Mouse (Mus musculus) CD4-positive naive resting alpha-beta T cell, adult 76 days (primary cell): ENCODE measurements around the gene Ugt2b1. TPM values are rescaled to one million over a fixed set of nuclear protein-coding genes. Genes with fewer than 3 reads are reported as not detected.

Source experiments
- total RNA-seq: library from RNA; stranded (reverse); gene quantifications from one replicate; pipeline ENCODE4 v1.2.4, GENCODE M21; 2023

The Ugt2b1 gene
- total RNA-seq = not detected

GRCm38 (mm10) chr5:86926426-86926825 is at the start of gene Ugt2b1:
Gene Ugt2b1, minus strand, starts transcription at chr5:86926530.

GRCm38 (mm10) chr5:86906758-86907157 is 19.6 kb downstream of the Ugt2b1 start, which contains the start of gene Ugt2b34:
Gene Ugt2b34, minus strand, starts transcription at chr5:86906937.

Other genes starting within 250 kb of the Ugt2b1 start
- gene Tmprss11e, start 180.7 kb downstream of the Ugt2b1 start, total RNA-seq = not detected
- gene Ythdc1, start 122.3 kb downstream of the Ugt2b1 start, total RNA-seq = 357 TPM
- gene Ugt2b34, start 19.6 kb downstream of the Ugt2b1 start, total RNA-seq = not detected
- gene Ugt2b35, start 74.3 kb upstream of the Ugt2b1 start, total RNA-seq = not detected
- gene Ugt2b36, start 166.0 kb upstream of the Ugt2b1 start, total RNA-seq = not detected
- not detected for gene Ugt2b5, start 213.8 kb upstream of the Ugt2b1 start, total RNA-seq